Mouse (Mus musculus) forebrain, postnatal 0 days (tissue): Measurements from ENCODE around the gene Hist2h2be. TPM values are rescaled to one million over a fixed set of nuclear protein-coding genes. Genes with fewer than 3 reads are reported as not detected.
"Not testable (repeated sequence)": the region's sequence is repeated elsewhere in the genome, so short reads cannot be mapped to it uniquely, and the experiment has no call there.

Experiments
- ATAC-seq: fragments of 200-750 bp; cut with Nextera tagmentation; 2 replicates; pipeline ENCODE4 v1.8.0; 2017; ENCODE audit warnings: mild to moderate bottlenecking, moderate library complexity
- DNase-seq: peaks from one replicate; pipeline ENCODE4 v3.0.0-alpha.2; 2015
- H3K27ac ChIP-seq: fragments of 300-500 bp; sonication (generic); 2 replicates; pipeline ENCODE4 v1.5.1; 2014; ENCODE audit warnings: low read depth, mild to moderate bottlenecking, antibody characterized with exemption, low read length, moderate library complexity, mixed read lengths
- H3K27me3 ChIP-seq: fragments of 300-500 bp; sonication (generic); 2 replicates; pipeline ENCODE4 v1.6.1; 2014; ENCODE audit warnings: mild to moderate bottlenecking, low read length, mixed read lengths; ENCODE audit not compliant: insufficient read depth
- H3K36me3 ChIP-seq: fragments of 300-500 bp; sonication (generic); 2 replicates; pipeline ENCODE4 v1.6.1; 2014; ENCODE audit warnings: mild to moderate bottlenecking, moderate library complexity; ENCODE audit not compliant: insufficient read depth
- H3K4me1 ChIP-seq: fragments of 300-500 bp; sonication (generic); 2 replicates; pipeline ENCODE4 v1.6.1; 2014; ENCODE audit warnings: antibody characterized with exemption; ENCODE audit not compliant: insufficient read depth
- H3K4me2 ChIP-seq: fragments of 300-500 bp; sonication (generic); 2 replicates; pipeline ENCODE4 v1.6.1; 2014; ENCODE audit warnings: low read depth, mild to moderate bottlenecking, moderate library complexity
- H3K4me3 ChIP-seq: fragments of 300-500 bp; sonication (generic); 2 replicates; pipeline ENCODE4 v1.5.1; 2014; ENCODE audit warnings: low read depth, low read length, mixed read lengths
- H3K9ac ChIP-seq: fragments of 300-500 bp; sonication (generic); 2 replicates; pipeline ENCODE4 v1.6.1; 2014; ENCODE audit warnings: mild to moderate bottlenecking
- H3K9me3 ChIP-seq: fragments of 300-500 bp; sonication (generic); 2 replicates; pipeline ENCODE4 v1.6.1; 2016; ENCODE audit warnings: low read length
- CTCF ChIP-seq: sonication (generic); IDR thresholded peaks from 2 replicates; pipeline ENCODE4 v1.5.1; 2016; ENCODE audit warnings: antibody characterized with exemption, control low read depth, low read depth
- WGBS: fragments of 180-500 bp; shearing (Covaris S2); extraction: QIAGEN DNeasy Blood & Tissue Kit; methylation state at CpG from one replicate; pipeline ENCODE4 v1.1.7; 2014; 5-methylcytosine and 5-hydroxymethylcytosine counted together
- polyA plus RNA-seq: library from polyadenylated mRNA; unstranded; fragments of >200 nt; fragmentation: Nextera tagmentation; extraction: Ambion mirVana; gene quantifications from 2 replicates; pipeline ENCODE4 v1.2.1, GENCODE M21; 2015
- total RNA-seq: library from RNA; depleted of rRNA; stranded (reverse); fragments of >200 nt; gene quantifications from 2 replicates; pipeline ENCODE4 v1.2.3, GENCODE M21; 2014

The Hist2h2be gene
- total and polyA plus RNA-seq, 2 experiments from 2014 or later, result 3.6 to 12.2 TPM

- WGBS, result 61% methylated on average over 9 of the region's 9 CpGs
- H3K36me3 ChIP-seq, result no peaks in the 10 kb centered on the region
- peak overlapping the region; percentile 20 for H3K4me3 ChIP-seq
- no peaks in the 10 kb centered on the region for H3K27me3 ChIP-seq
- H3K4me1 ChIP-seq, result 0 out of 2 replicates have a peak, but pooled peaks cover 8% of the 10 kb centered on the region
- H3K9me3 ChIP-seq, result no peaks in the 10 kb centered on the region
- DNase-seq (no peak), ATAC-seq (no peak)
- no peak for TF ChIP-seq CTCF
- H3K9ac ChIP-seq, result peak overlapping the region; percentile 19
- H3K4me2 ChIP-seq, result peak overlapping the region; percentile 39
- H3K27ac ChIP-seq, result peak overlapping the region; percentile 47
These were observed 19.9 kb downstream of the Hist2h2be start for GRCm38 (mm10) chr3:96240799-96241197.

GRCm38 (mm10) chr3:96243921-96244572 lies 23.1 kb downstream of the Hist2h2be start:
- H3K27me3 ChIP-seq, result no peaks in the 10 kb centered on the region
- no peaks in the 10 kb centered on the region for H3K36me3 ChIP-seq
- WGBS, result 83% methylated on average over 7 of the region's 7 CpGs
- H3K27ac ChIP-seq, result peak overlapping the region; percentile 94; the same call in 1 of the 2 replicates
- 0 out of 2 replicates have a peak, but pooled peaks cover 9% of the 10 kb centered on the region for H3K4me1 ChIP-seq
- H3K4me3 ChIP-seq, result no peak overlapping the region
- DNase-seq (no peak), ATAC-seq (no peak)
- no peak overlapping the region for H3K9ac ChIP-seq
- H3K4me2 ChIP-seq, result peak overlapping the region; percentile 53
- no peaks in the 10 kb centered on the region for H3K9me3 ChIP-seq
- no peak for TF ChIP-seq CTCF

- DNase-seq (peak; percentile 78), ATAC-seq (peak; percentile 90)
- not testable (repeated sequence) for H3K36me3 ChIP-seq, H3K9me3 ChIP-seq, H3K27me3 ChIP-seq, H3K4me1 ChIP-seq
- H3K4me3 ChIP-seq, result peak within 1 kb of the TSS; percentile 45
- H3K9ac ChIP-seq, result peak within 1 kb of the TSS; percentile 61
- H3K4me2 ChIP-seq, result peak within 1 kb of the TSS; percentile 53
- WGBS, result 0% methylated on average over 29 of the region's 88 CpGs
- peak within 1 kb of the TSS; percentile 94 for H3K27ac ChIP-seq
These were observed 24.3 kb downstream of the Hist2h2be start, which contains the start of gene Hist2h2aa1 for GRCm38 (mm10) chr3:96245003-96245886. Hist2h2aa1 (plus strand) TSS chr3:96245497.

- DNase-seq, H3K9me3 ChIP-seq, H3K36me3 ChIP-seq, H3K4me1 ChIP-seq, H3K9ac ChIP-seq, H3K27me3 ChIP-seq, H3K27ac ChIP-seq: not testable (repeated sequence)
- 0 out of 2 replicates have a peak overlapping the region, but pooled peaks have one; percentile 29 for H3K4me2 ChIP-seq
- peak overlapping the region; percentile 30 for H3K4me3 ChIP-seq
- 2% methylated on average over 10 of the region's 21 CpGs for WGBS
- ATAC-seq, result peak; percentile 5; the same call in 1 of the 2 replicates
These were observed 25.1 kb downstream of the Hist2h2be start for GRCm38 (mm10) chr3:96246018-96246417.

GRCm38 (mm10) chr3:96246427-96246856 lies 25.5 kb downstream of the Hist2h2be start, which contains the start of gene Hist2h3c1:
Hist2h3c1 (plus strand) TSS chr3:96246685.
- peak; percentile 80 for ATAC-seq
- not testable (repeated sequence) for H3K27ac ChIP-seq, H3K27me3 ChIP-seq, H3K36me3 ChIP-seq, DNase-seq, H3K9me3 ChIP-seq, H3K4me1 ChIP-seq
- WGBS, result no CpG with 5 or more reads among the region's 47 CpGs
- H3K4me3 ChIP-seq, result peak within 1 kb of the TSS; percentile 30
- peak within 1 kb of the TSS; percentile 39 for H3K4me2 ChIP-seq
- 0 out of 2 replicates have a peak within 1 kb of the TSS, but pooled peaks have one; percentile 10 for H3K9ac ChIP-seq

GRCm38 (mm10) chr3:96247356-96248140 lies 26.6 kb downstream of the Hist2h2be start:
- 4% methylated on average over 11 of the region's 11 CpGs for WGBS
- Histone ChIP-seq H3K4me2 (peak overlapping the region; percentile 39), H3K4me1 (0 out of 2 replicates have a peak, but pooled peaks cover 9% of the 10 kb centered on the region), H3K9me3 (no peaks in the 10 kb centered on the region), H3K36me3 (no peaks in the 10 kb centered on the region), H3K27me3 (no peaks in the 10 kb centered on the region), H3K9ac (0 out of 2 replicates have a peak overlapping the region, but pooled peaks have one; percentile 10), H3K27ac (no peak overlapping the region), H3K4me3 (peak overlapping the region; percentile 22)
- DNase-seq (no peak), ATAC-seq (no peak)
- TF ChIP-seq CTCF, result no peak
